Mouse (Mus musculus) ovary, adult 18-20 months (tissue): Measurements from ENCODE around the gene Tfb2m.

Experiments used
- DNase-seq: peaks from one replicate; pipeline ENCODE4 v3.0.0; 2022; ENCODE audit warnings: low spot score, mixed read lengths

Gene Tfb2m

DNA sequence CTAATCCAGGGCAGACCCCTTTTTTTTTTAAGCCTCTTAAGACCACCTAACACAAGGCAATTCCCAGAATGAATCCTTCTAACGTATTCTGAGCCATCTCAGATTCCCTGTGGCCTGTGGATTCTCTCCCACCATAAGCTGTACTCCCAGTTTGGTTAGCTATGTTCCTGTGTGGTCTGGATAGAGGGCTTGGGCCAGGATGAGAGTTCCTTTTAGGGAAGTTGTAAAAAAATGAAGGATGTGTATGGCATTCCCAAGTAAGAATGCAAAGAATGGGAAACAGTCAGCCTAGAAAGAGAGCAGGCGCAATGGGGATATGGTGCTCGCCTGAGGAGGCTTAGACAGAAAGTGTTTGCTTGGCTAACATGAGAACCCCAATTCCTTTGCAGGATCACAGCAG lies 46.8 kb downstream of the Tfb2m start:
- DNase-seq = no peak

DNA sequence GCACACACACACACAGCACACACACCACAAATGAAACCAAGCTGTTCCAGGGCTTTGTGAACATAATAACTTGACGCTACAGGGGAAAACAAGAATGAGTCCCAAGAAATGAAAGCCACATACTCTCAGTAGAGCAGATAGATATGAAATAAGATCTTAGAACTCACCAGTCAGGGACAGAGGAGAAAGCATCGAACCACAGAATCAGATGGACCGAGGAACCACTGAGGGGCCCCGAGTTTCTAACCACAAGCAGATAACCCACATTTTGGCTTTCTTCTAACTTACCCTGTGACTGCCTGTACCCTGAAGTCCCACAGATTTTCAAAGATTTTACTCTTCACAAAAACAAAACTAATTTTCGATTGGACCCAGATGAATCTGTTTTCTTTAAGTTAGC lies 53.2 kb downstream of the Tfb2m start:
- DNase-seq = no peak

DNA sequence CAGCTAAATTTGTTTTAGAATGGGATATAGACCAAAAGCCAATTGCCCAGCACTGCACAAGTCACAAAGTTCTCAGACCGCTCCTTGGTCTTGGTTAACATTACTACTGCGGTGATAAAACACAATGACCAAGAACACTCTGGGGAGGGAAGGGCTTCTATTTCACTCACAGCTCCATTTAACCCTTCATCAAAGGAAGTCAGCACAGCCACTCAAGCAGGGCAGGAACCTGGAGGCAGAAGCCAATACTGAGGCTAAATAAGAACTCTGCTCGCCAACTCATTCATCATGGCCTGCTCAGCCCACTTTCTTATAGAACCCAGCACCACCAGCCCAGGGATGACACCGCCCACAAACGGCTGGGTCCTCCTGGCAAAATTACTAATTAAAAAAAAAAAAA lies 57.5 kb downstream of the Tfb2m start:
- DNase-seq = no peak

DNA sequence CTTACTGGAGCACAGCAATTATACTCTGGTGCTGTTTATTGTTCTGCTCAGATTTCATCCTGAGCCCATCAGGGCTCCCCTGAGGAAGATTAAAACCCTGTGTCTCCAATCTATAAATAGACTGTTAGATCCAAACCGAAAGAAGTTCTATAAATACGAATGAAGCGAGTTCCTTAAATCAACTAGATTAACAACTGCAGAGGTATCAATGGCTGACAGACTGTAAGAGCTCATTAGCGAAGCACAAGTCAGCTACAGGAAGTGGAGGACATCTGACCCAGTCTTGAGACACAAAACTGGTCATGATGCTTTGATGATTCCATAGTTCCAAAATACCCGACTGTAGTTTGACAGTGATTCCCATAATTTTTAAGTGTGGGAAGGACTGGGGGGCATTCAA lies 58.1 kb downstream of the Tfb2m start:
- no peak for DNase-seq

DNA sequence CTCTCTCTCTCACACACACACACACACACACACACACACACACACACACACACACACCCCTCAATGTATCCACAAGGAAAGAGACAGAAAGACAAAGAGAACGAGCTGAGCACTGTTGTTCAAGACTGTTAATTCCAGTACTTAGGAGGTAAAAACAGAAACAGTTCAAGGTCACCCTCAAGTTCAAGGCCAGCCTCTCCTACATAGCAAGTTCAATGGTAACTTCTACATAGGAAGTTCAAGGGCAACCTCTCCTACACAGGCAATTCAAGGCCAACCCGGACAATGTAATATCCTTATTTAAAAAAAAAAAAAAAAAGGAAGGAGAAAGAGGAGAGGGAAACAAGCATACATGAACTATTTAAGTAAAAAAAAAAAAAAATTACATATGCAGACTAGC lies 58.8 kb downstream of the Tfb2m start:
- no peak for DNase-seq

DNA sequence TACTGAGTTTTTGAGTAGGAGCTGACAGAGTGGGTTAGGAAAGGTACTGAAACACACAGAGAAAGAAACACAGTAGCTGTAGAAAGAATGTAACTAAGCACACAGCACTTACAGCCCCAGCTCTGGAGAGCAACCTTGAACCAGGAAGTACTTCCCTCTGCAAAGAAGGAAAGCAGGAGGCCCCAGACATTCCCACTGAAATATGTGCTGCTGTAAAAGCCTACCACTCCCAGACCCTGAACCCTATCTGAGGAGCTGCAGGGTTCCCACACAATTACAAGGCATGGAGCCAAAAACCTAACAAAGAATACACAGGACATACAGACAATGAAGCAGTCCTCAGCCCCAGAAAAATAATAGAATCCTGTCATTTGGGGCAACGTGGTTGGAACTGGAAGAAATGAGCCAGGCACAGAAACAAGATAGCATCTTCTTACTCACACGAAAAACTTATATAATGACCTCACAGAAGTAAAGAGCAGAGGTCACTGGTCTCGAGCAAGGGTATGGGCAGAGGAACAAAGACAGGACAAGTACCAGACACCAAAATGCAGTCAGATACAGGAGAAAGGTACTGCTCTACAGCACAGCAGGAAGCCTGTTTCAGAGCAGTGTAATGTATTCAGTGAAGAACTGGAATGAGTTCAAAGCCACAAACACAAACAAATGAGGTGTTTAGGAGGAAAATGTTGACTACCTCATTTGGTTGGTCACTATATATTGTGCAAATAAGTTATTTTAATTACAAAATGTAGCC lies 60.1 kb downstream of the Tfb2m start:
- no peak for DNase-seq

DNA sequence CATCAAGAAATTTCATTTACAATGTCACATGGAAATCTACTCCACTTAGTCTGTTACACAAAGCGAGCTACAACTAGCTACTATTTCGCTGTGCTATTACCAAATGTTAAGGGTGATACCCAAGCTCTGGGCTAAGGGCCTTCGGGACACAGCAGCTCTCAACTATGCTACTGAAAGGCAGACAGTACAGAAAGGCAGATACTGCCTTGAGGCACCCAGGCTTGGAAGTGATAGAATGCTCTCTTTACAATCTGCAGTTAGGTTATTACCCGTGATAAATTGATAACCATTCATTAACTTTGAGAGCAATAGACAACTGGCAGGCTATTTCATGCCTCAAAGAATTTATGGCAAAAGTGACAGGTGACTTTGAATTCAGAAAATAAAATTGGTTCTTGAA lies 65.2 kb downstream of the Tfb2m start:
- DNase-seq = no peak
